Mouse (Mus musculus): ENCODE results near the gene Actn4. TPM values are rescaled to one million over a fixed set of nuclear protein-coding genes. Genes with fewer than 3 reads are reported as not detected.

The Actn4 gene
- polyA plus RNA-seq, 1 experiment, result 243 TPM

- Histone ChIP-seq H3K36me3 (ENCODE audit: control insufficient read depth, insufficient read depth, low read length) (peaks cover 59% of the 10 kb centered on the region), H3K27ac (ENCODE audit: control insufficient read depth, insufficient read depth, low read length) (no peak overlapping the region), H3K4me1 (replicated peaks; ENCODE audit: control insufficient read depth, insufficient read depth, low read length) (no peaks in the 10 kb centered on the region), H3K27me3 (ENCODE audit: control insufficient read depth, insufficient read depth, low read length) (no peaks in the 10 kb centered on the region), H3K4me3 (ENCODE audit: control insufficient read depth, insufficient read depth, low read length) (no peak overlapping the region)
- TF ChIP-seq POLR2A (IDR thresholded peaks at IDR 0.05; ENCODE audit: control insufficient read depth, extremely low read depth, insufficient read depth, low read length, poor library complexity) (no peak), CTCF (IDR thresholded peaks at IDR 0.05; ENCODE audit: borderline replicate concordance, control insufficient read depth, extremely low read depth, insufficient read depth, low read length, poor library complexity) (no peak)
- 89% methylated on average over 10 of the region's 10 CpGs for WGBS
- no peak for DNase-seq
These were observed 44.4 kb downstream of the Actn4 start for GRCm38 (mm10) chr7:28917503-28918426.

- peaks cover 71% of the 10 kb centered on the region for H3K36me3 ChIP-seq (ENCODE audit: control insufficient read depth, insufficient read depth, low read length)
- H3K4me3 ChIP-seq (ENCODE audit: control insufficient read depth, insufficient read depth, low read length), result no peak overlapping the region
- H3K27ac ChIP-seq (ENCODE audit: control insufficient read depth, insufficient read depth, low read length), result no peak overlapping the region
- DNase-seq, result peak; percentile 33
- TF ChIP-seq CTCF (IDR thresholded peaks at IDR 0.05; ENCODE audit: borderline replicate concordance, control insufficient read depth, extremely low read depth, insufficient read depth, low read length, poor library complexity), result no peak
- no peak for TF ChIP-seq POLR2A (IDR thresholded peaks at IDR 0.05; ENCODE audit: control insufficient read depth, extremely low read depth, insufficient read depth, low read length, poor library complexity)
- H3K27me3 ChIP-seq (ENCODE audit: control insufficient read depth, insufficient read depth, low read length), result no peaks in the 10 kb centered on the region
- H3K4me1 ChIP-seq (replicated peaks; ENCODE audit: control insufficient read depth, insufficient read depth, low read length), result no peaks in the 10 kb centered on the region
These were observed 45.6 kb downstream of the Actn4 start for GRCm38 (mm10) chr7:28916491-28916890.

GRCm38 (mm10) chr7:28913171-28913570 is 49.0 kb downstream of the Actn4 start:
- Histone ChIP-seq H3K27ac (ENCODE audit: control insufficient read depth, insufficient read depth, low read length) (no peak overlapping the region), H3K27me3 (ENCODE audit: control insufficient read depth, insufficient read depth, low read length) (no peaks in the 10 kb centered on the region), H3K4me3 (ENCODE audit: control insufficient read depth, insufficient read depth, low read length) (no peak overlapping the region), H3K4me1 (replicated peaks; ENCODE audit: control insufficient read depth, insufficient read depth, low read length) (no peaks in the 10 kb centered on the region), H3K36me3 (ENCODE audit: control insufficient read depth, insufficient read depth, low read length) (peaks cover 82% of the 10 kb centered on the region)
- no peak for TF ChIP-seq CTCF (IDR thresholded peaks at IDR 0.05; ENCODE audit: borderline replicate concordance, control insufficient read depth, extremely low read depth, insufficient read depth, low read length, poor library complexity)
- TF ChIP-seq POLR2A (IDR thresholded peaks at IDR 0.05; ENCODE audit: control insufficient read depth, extremely low read depth, insufficient read depth, low read length, poor library complexity), result no peak
- no peak for DNase-seq
- WGBS, result 96% methylated on average over 11 of the region's 11 CpGs

GRCm38 (mm10) chr7:28911632-28912031 is 50.5 kb downstream of the Actn4 start:
- H3K4me1 ChIP-seq (replicated peaks; ENCODE audit: control insufficient read depth, insufficient read depth, low read length), result no peaks in the 10 kb centered on the region
- DNase-seq, result no peak
- H3K27me3 ChIP-seq (ENCODE audit: control insufficient read depth, insufficient read depth, low read length), result no peaks in the 10 kb centered on the region
- TF ChIP-seq POLR2A (IDR thresholded peaks at IDR 0.05; ENCODE audit: control insufficient read depth, extremely low read depth, insufficient read depth, low read length, poor library complexity), result no peak
- TF ChIP-seq CTCF (IDR thresholded peaks at IDR 0.05; ENCODE audit: borderline replicate concordance, control insufficient read depth, extremely low read depth, insufficient read depth, low read length, poor library complexity), result no peak
- H3K27ac ChIP-seq (ENCODE audit: control insufficient read depth, insufficient read depth, low read length), result no peak overlapping the region
- 87% methylated on average over 4 of the region's 4 CpGs for WGBS
- H3K4me3 ChIP-seq (ENCODE audit: control insufficient read depth, insufficient read depth, low read length), result no peak overlapping the region
- peaks cover 82% of the 10 kb centered on the region for H3K36me3 ChIP-seq (ENCODE audit: control insufficient read depth, insufficient read depth, low read length)

- DNase-seq, result no peak
- H3K36me3 ChIP-seq (ENCODE audit: control insufficient read depth, insufficient read depth, low read length), result peaks cover 83% of the 10 kb centered on the region
- WGBS, result 95% methylated on average over 5 of the region's 5 CpGs
- H3K27me3 ChIP-seq (ENCODE audit: control insufficient read depth, insufficient read depth, low read length), result no peaks in the 10 kb centered on the region
- TF ChIP-seq CTCF (IDR thresholded peaks at IDR 0.05; ENCODE audit: borderline replicate concordance, control insufficient read depth, extremely low read depth, insufficient read depth, low read length, poor library complexity), result no peak
- TF ChIP-seq POLR2A (IDR thresholded peaks at IDR 0.05; ENCODE audit: control insufficient read depth, extremely low read depth, insufficient read depth, low read length, poor library complexity), result no peak
- H3K4me3 ChIP-seq (ENCODE audit: control insufficient read depth, insufficient read depth, low read length), result no peak overlapping the region
- H3K27ac ChIP-seq (ENCODE audit: control insufficient read depth, insufficient read depth, low read length), result no peak overlapping the region
- H3K4me1 ChIP-seq (replicated peaks; ENCODE audit: control insufficient read depth, insufficient read depth, low read length), result no peaks in the 10 kb centered on the region
These were observed 54.9 kb downstream of the Actn4 start for GRCm38 (mm10) chr7:28907195-28907594.

- DNase-seq, result no peak
- peaks cover 96% of the 10 kb centered on the region for H3K36me3 ChIP-seq (ENCODE audit: control insufficient read depth, insufficient read depth, low read length)
- H3K27ac ChIP-seq (ENCODE audit: control insufficient read depth, insufficient read depth, low read length), result no peak overlapping the region
- H3K4me1 ChIP-seq (replicated peaks; ENCODE audit: control insufficient read depth, insufficient read depth, low read length), result no peaks in the 10 kb centered on the region
- 98% methylated on average over 10 of the region's 10 CpGs for WGBS
- TF ChIP-seq CTCF (IDR thresholded peaks at IDR 0.05; ENCODE audit: borderline replicate concordance, control insufficient read depth, extremely low read depth, insufficient read depth, low read length, poor library complexity) (no peak), POLR2A (IDR thresholded peaks at IDR 0.05; ENCODE audit: control insufficient read depth, extremely low read depth, insufficient read depth, low read length, poor library complexity) (no peak)
- no peak overlapping the region for H3K4me3 ChIP-seq (ENCODE audit: control insufficient read depth, insufficient read depth, low read length)
- H3K27me3 ChIP-seq (ENCODE audit: control insufficient read depth, insufficient read depth, low read length), result no peaks in the 10 kb centered on the region
These were observed 58.4 kb downstream of the Actn4 start for GRCm38 (mm10) chr7:28903778-28904177.
